Mouse (Mus musculus): Measurements from ENCODE around the gene Gm4969. TPM values are rescaled to one million over a fixed set of nuclear protein-coding genes. Genes with fewer than 3 reads are reported as not detected.

Gene Gm4969
- polyA plus RNA-seq, 1 experiment, result 0.46 TPM

DNA sequence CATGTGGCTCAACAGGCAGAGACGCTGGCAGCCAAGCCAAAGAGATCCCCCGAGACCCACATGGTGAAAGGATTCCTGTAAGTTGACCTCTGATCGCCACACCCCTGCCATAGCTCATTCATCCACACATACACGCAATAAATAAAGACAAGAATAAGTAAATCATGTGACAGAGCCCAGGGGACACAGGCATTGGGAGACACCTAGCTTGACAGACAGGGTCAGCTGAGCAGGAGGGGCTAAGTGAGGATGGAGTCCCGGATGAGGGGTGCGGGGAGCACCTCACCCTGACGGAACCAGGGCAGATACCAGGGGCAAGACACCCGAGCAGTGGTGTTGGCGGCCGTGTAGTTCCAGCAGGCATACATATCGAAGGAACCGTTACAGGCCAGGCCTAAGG lies 45.6 kb upstream of the Gm4969 start:
- H3K4me3 ChIP-seq (ENCODE audit: low read depth, low read length), result peak overlapping the region; percentile 22
- H3K27me3 ChIP-seq (ENCODE audit: control insufficient read depth, insufficient read depth, low read length, poor library complexity, severe bottlenecking), result no peaks in the 10 kb centered on the region
- H3K27ac ChIP-seq (ENCODE audit: insufficient read depth, low read length), result no peak overlapping the region
- no peaks in the 10 kb centered on the region for H3K36me3 ChIP-seq (ENCODE audit: control insufficient read depth, insufficient read depth, low read length, poor library complexity, severe bottlenecking)
- H3K4me1 ChIP-seq (ENCODE audit: control insufficient read depth, insufficient read depth, low read length), result peaks cover 2% of the 10 kb centered on the region
- no peaks in the 10 kb centered on the region for H3K9me3 ChIP-seq (replicated peaks; ENCODE audit: control insufficient read depth, insufficient read depth, low read length, poor library complexity, severe bottlenecking)
- no peak overlapping the region for H3K9ac ChIP-seq (ENCODE audit: low read depth, poor library complexity, severe bottlenecking)
- TF ChIP-seq CTCF (IDR thresholded peaks at IDR 0.05; ENCODE audit: low read depth, low read length) (no peak), POLR2A (IDR thresholded peaks at IDR 0.05; ENCODE audit: insufficient read depth, low read length) (no peak), EP300 (IDR thresholded peaks at IDR 0.05; ENCODE audit: insufficient read depth, low read depth, low read length) (no peak)

DNA sequence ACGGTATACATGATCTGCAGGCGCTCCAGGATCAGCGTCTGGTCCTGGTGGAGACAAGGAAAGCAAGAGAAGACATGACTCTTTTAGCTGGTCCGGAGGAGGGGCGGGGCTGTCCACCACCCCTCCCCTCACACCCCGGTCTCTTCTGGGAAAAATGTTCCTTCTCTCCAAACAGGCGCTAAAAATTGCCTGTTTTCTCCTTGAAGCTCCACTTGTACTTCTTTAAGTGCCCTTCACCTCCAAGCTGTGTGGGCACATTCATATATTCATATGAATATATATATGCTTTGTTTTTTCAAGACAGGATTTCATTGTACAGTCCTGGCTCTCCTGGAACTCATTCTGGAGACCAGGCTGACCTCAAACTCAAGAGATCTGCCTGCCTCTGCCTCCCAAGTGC lies 44.8 kb upstream of the Gm4969 start:
- TF ChIP-seq CTCF (IDR thresholded peaks at IDR 0.05; ENCODE audit: low read depth, low read length), result no peak
- TF ChIP-seq EP300 (IDR thresholded peaks at IDR 0.05; ENCODE audit: insufficient read depth, low read depth, low read length), result no peak
- no peak for TF ChIP-seq POLR2A (IDR thresholded peaks at IDR 0.05; ENCODE audit: insufficient read depth, low read length)
- Histone ChIP-seq H3K9ac (ENCODE audit: low read depth, poor library complexity, severe bottlenecking) (no peak overlapping the region), H3K27me3 (ENCODE audit: control insufficient read depth, insufficient read depth, low read length, poor library complexity, severe bottlenecking) (no peaks in the 10 kb centered on the region), H3K27ac (ENCODE audit: insufficient read depth, low read length) (no peak overlapping the region), H3K36me3 (ENCODE audit: control insufficient read depth, insufficient read depth, low read length, poor library complexity, severe bottlenecking) (no peaks in the 10 kb centered on the region), H3K9me3 (replicated peaks; ENCODE audit: control insufficient read depth, insufficient read depth, low read length, poor library complexity, severe bottlenecking) (no peaks in the 10 kb centered on the region), H3K4me3 (ENCODE audit: low read depth, low read length) (no peak overlapping the region), H3K4me1 (ENCODE audit: control insufficient read depth, insufficient read depth, low read length) (peaks cover 2% of the 10 kb centered on the region)

DNA sequence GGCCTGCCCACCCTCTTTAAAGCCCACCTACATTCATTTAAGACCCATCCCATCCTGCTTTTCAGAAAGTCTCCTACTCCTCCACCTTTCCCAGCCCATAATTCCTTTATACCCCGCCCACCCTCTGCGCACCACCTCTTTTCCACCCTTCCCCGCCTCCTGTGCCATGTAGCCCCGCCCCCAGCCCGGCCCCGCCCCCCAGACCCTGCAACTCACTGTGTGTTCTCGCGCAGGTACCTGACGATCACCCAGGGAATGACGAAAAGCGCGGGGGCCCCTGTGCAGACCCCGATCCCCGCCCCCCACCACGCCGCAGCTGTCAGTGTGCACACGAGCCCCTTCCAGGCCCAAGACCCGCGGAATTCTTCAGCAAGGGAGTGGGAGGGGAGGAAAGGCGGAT lies 41.9 kb upstream of the Gm4969 start:
- no peaks in the 10 kb centered on the region for H3K27me3 ChIP-seq (ENCODE audit: control insufficient read depth, insufficient read depth, low read length, poor library complexity, severe bottlenecking)

DNA sequence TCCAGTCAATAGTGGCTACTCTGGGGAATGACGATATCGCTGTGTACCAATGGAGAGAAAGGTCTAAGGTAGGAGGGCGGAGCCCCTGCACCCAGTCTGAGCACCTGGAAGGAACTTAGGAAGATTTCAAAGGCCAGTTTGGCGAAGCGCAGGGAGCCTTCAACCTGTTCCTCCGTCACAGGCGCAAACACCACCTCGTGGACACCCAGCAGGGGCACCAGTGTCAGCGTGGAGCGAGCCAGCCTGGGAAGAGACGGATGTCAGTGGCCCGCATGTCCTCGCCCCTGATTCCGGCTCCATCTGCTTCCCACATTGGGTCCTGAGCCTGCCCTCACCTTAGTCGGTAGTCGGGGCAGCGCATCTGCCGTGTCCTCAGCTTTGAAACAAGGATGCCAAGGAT lies 41.2 kb upstream of the Gm4969 start:
- peak overlapping the region; percentile 54 for H3K9ac ChIP-seq (ENCODE audit: low read depth, poor library complexity, severe bottlenecking)
- peaks cover 2% of the 10 kb centered on the region for H3K4me1 ChIP-seq (ENCODE audit: control insufficient read depth, insufficient read depth, low read length)
- H3K27me3 ChIP-seq (ENCODE audit: control insufficient read depth, insufficient read depth, low read length, poor library complexity, severe bottlenecking), result no peaks in the 10 kb centered on the region
- peak overlapping the region; percentile 69 for H3K4me3 ChIP-seq (ENCODE audit: low read depth, low read length)
- H3K36me3 ChIP-seq (ENCODE audit: control insufficient read depth, insufficient read depth, low read length, poor library complexity, severe bottlenecking), result no peaks in the 10 kb centered on the region
- no peaks in the 10 kb centered on the region for H3K9me3 ChIP-seq (replicated peaks; ENCODE audit: control insufficient read depth, insufficient read depth, low read length, poor library complexity, severe bottlenecking)
- TF ChIP-seq CTCF (IDR thresholded peaks at IDR 0.05; ENCODE audit: low read depth, low read length), result no peak
- no peak for TF ChIP-seq POLR2A (IDR thresholded peaks at IDR 0.05; ENCODE audit: insufficient read depth, low read length)
- no peak for TF ChIP-seq EP300 (IDR thresholded peaks at IDR 0.05; ENCODE audit: insufficient read depth, low read depth, low read length)
- no peak overlapping the region for H3K27ac ChIP-seq (ENCODE audit: insufficient read depth, low read length)

More for the DNA sequence above, 41.9 kb upstream of the Gm4969 start:
- Histone ChIP-seq H3K36me3 (ENCODE audit: control insufficient read depth, insufficient read depth, low read length, poor library complexity, severe bottlenecking) (no peaks in the 10 kb centered on the region), H3K4me1 (ENCODE audit: control insufficient read depth, insufficient read depth, low read length) (peaks cover 2% of the 10 kb centered on the region), H3K9me3 (replicated peaks; ENCODE audit: control insufficient read depth, insufficient read depth, low read length, poor library complexity, severe bottlenecking) (no peaks in the 10 kb centered on the region), H3K9ac (ENCODE audit: low read depth, poor library complexity, severe bottlenecking) (peak overlapping the region; percentile 54), H3K27ac (ENCODE audit: insufficient read depth, low read length) (no peak overlapping the region), H3K4me3 (ENCODE audit: low read depth, low read length) (peak overlapping the region; percentile 78)
- no peak for TF ChIP-seq POLR2A (IDR thresholded peaks at IDR 0.05; ENCODE audit: insufficient read depth, low read length)
- no peak for TF ChIP-seq EP300 (IDR thresholded peaks at IDR 0.05; ENCODE audit: insufficient read depth, low read depth, low read length)
- TF ChIP-seq CTCF (IDR thresholded peaks at IDR 0.05; ENCODE audit: low read depth, low read length), result no peak

DNA sequence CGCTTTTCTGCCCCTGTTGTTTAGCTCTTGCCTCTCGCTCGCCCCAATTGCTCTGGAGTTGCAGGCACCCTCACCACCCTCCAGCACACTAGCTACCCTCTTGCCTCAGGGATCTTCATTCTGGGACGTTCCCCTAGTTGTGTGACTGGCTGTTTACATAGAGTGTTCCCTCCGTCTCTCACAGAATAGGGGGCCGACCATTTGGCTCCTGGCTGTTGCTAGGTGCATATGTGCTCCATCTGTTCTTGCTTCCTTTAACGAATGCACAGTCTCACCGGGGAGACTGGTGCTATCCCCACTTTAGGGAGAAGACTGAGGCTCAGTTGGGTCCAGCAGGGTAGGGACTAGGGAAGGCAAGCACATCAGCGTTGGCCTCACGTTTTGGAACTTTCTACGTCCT lies 40.4 kb upstream of the Gm4969 start:
- Histone ChIP-seq H3K27ac (ENCODE audit: insufficient read depth, low read length) (no peak overlapping the region), H3K27me3 (ENCODE audit: control insufficient read depth, insufficient read depth, low read length, poor library complexity, severe bottlenecking) (no peaks in the 10 kb centered on the region), H3K36me3 (ENCODE audit: control insufficient read depth, insufficient read depth, low read length, poor library complexity, severe bottlenecking) (peaks cover under 1% of the 10 kb centered on the region; the same call in 1 of the 2 replicates), H3K9me3 (replicated peaks; ENCODE audit: control insufficient read depth, insufficient read depth, low read length, poor library complexity, severe bottlenecking) (no peaks in the 10 kb centered on the region), H3K9ac (ENCODE audit: low read depth, poor library complexity, severe bottlenecking) (no peak overlapping the region), H3K4me3 (ENCODE audit: low read depth, low read length) (no peak overlapping the region), H3K4me1 (ENCODE audit: control insufficient read depth, insufficient read depth, low read length) (no peaks in the 10 kb centered on the region)
- TF ChIP-seq EP300 (IDR thresholded peaks at IDR 0.05; ENCODE audit: insufficient read depth, low read depth, low read length) (no peak), CTCF (IDR thresholded peaks at IDR 0.05; ENCODE audit: low read depth, low read length) (no peak), POLR2A (IDR thresholded peaks at IDR 0.05; ENCODE audit: insufficient read depth, low read length) (no peak)

DNA sequence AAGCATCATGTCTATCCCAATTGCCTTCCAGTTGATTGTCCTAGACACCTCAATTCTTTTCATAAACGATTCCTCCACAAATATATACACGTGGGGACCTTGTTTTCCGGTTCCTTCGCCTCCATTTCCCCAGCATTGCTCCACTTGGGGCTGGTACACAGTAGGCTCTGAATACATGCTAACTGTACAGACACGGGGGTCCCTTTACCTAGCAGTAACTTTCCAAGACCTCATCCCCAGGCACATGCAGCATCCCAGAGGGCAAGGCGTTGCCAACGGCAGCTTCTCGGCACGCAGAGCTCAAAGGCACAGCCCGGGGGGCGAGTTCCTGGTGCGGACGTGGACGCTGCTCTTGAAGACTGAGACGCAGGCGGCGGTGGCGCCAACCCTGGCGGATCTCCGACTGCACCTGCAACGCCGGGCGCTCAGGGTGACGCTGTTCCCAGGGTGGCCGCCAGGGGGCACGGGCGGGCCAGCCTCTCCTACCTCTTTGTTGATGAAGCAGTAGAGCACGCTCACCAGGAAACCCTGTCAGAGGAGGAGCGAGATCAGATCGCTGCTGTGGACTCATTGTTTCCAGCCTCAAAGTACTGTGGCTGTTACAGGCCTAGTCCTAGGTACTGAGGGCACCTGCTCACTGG lies 39.1 kb upstream of the Gm4969 start:
- no peaks in the 10 kb centered on the region for H3K27me3 ChIP-seq (ENCODE audit: control insufficient read depth, insufficient read depth, low read length, poor library complexity, severe bottlenecking)
- no peak overlapping the region for H3K27ac ChIP-seq (ENCODE audit: insufficient read depth, low read length)
- peak overlapping the region; percentile 13 for H3K4me3 ChIP-seq (ENCODE audit: low read depth, low read length)
- no peaks in the 10 kb centered on the region for H3K4me1 ChIP-seq (ENCODE audit: control insufficient read depth, insufficient read depth, low read length)
- H3K9me3 ChIP-seq (replicated peaks; ENCODE audit: control insufficient read depth, insufficient read depth, low read length, poor library complexity, severe bottlenecking), result no peaks in the 10 kb centered on the region
- TF ChIP-seq EP300 (IDR thresholded peaks at IDR 0.05; ENCODE audit: insufficient read depth, low read depth, low read length) (no peak), CTCF (IDR thresholded peaks at IDR 0.05; ENCODE audit: low read depth, low read length) (peak; percentile 90), POLR2A (IDR thresholded peaks at IDR 0.05; ENCODE audit: insufficient read depth, low read length) (no peak)
- H3K36me3 ChIP-seq (ENCODE audit: control insufficient read depth, insufficient read depth, low read length, poor library complexity, severe bottlenecking), result peaks cover 6% of the 10 kb centered on the region; the same call in 1 of the 2 replicates
- no peak overlapping the region for H3K9ac ChIP-seq (ENCODE audit: low read depth, poor library complexity, severe bottlenecking)

Data from ES-Bruce4 (cell line).